Mouse (Mus musculus) C2C12 (cell line): ENCODE measurements around the gene Psenen.

ENCODE experiments used
- CTCF ChIP-seq: IDR thresholded peaks from one replicate; pipeline ENCODE4 v1.5.1; 2011; ENCODE audit not compliant: control insufficient read depth, insufficient read depth, insufficient read length
- USF1 ChIP-seq: IDR thresholded peaks from one replicate; pipeline ENCODE4 v1.6.1; 2011; ENCODE audit warnings: low read depth, mild to moderate bottlenecking, control low read depth, moderate library complexity

- no peak for TF ChIP-seq CTCF
- no peak for TF ChIP-seq USF1
These were observed 45.0 kb upstream of the Psenen start for GRCm38 (mm10) chr7:30608476-30608875.
